Comparison of ENCODE assay signal across 8 mouse cellular contexts in the genomic region with DNA sequence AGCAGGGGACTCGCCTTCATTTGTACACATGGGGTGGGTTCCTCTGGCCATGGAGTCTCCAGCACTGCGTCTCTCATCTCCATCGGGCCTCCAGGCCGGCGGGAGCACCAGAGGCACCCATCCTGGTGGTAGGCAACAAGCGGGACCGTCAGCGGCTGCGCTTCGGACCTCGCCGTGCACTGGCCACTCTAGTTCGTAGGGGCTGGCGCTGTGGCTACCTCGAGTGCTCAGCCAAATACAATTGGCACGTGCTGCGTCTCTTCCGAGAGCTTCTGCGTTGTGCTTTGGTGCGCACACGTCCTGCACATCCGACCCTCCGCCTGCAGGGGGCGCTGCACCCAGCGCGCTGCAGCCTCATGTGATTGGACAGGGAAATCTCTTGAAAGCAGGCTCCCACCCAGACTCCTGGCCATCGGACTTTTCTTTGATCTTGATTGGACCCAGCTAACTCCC. TPM values are rescaled to one million over a fixed set of nuclear protein-coding genes. Genes with fewer than 3 reads are reported as not detected.
DNase-seq lines count a peak whose midpoint lies in the region; ATAC-seq and TF ChIP-seq lines count a peak whose summit lies in the region.

No protein-coding gene starts in this region.

- H3K4me3 ChIP-seq in lung, adult 2 months (replicated peaks; ENCODE audit: extremely low read depth, low read depth, low read length), result no peak overlapping the region

- no peak for TF ChIP-seq POLR2A in lung, adult 2 months (IDR thresholded peaks at IDR 0.05; ENCODE audit: borderline replicate concordance, extremely low read depth, low read depth, low read length)

- no peak for ATAC-seq in CD4-positive, CD25-positive, alpha-beta regulatory T cell, adult 4 months

- WGBS in lung, adult 2 months, result 16% methylated on average over 27 of the region's 27 CpGs

- H3K4me1 ChIP-seq in lung, adult 2 months (ENCODE audit: control insufficient read depth, insufficient read depth, low read length), result peaks cover 31% of the 10 kb centered on the region

- DNase-seq in CD4-positive, CD25-positive, alpha-beta regulatory T cell, adult 2 months (ENCODE audit: low read depth, low spot score), result peak; percentile 76
- DNase-seq in kidney, postnatal 10 days, result peak; percentile 42
- DNase-seq in kidney, postnatal 14 days, result no peak
- DNase-seq in c-Kit-positive CD71-positive TER-119-negative erythroid progenitor cells, embryonic 14.5 days (ENCODE audit: low read depth), result peak; percentile 44
- peak; percentile 38 to 40 for DNase-seq in heart, postnatal 36 days
- DNase-seq in lung, adult 2 months, result peak; percentile 49
- DNase-seq in right cerebral cortex, postnatal 25 days, result peak; percentile 76

- intact Hi-C loops in heart, postnatal 36 days (cut with DNase I), result no loop called here

- peak; percentile 73 for TF ChIP-seq CTCF in lung, adult 2 months (IDR thresholded peaks at IDR 0.05; ENCODE audit: insufficient read depth, low read length)

RNA-seq across cellular contexts. Expression of a gene that starts 1.8 kb away (rescaled TPM):
- polyA plus RNA-seq in CD4-positive, CD25-positive, alpha-beta regulatory T cell, adult 4 months (2017; shearing (Covaris generic)), result not detected
- 1 to 10 TPM; 5.1 to 9.5 TPM for total RNA-seq in heart, postnatal 36 days (2021)
- polyA plus RNA-seq in lung, adult 2 months (2012; rRNA removed), result 6.2 and 6.9 TPM in 2 replicates

RNA-seq across cellular contexts. Expression of a gene that starts 5.4 kb away (rescaled TPM):
- under 1 TPM; 0.35 to 0.71 TPM for polyA plus RNA-seq in CD4-positive, CD25-positive, alpha-beta regulatory T cell, adult 4 months (2017; shearing (Covaris generic))
- total RNA-seq in heart, postnatal 36 days (2021), result 10 to 100 TPM; 17.5 to 18.7 TPM
- polyA plus RNA-seq in lung, adult 2 months (2012; rRNA removed), result 99.7 and 124 TPM in 2 replicates

RNA-seq across cellular contexts. Expression of a gene that starts 39.0 kb away (rescaled TPM):
- 1 to 10 TPM; 2.7 to 3.7 TPM for polyA plus RNA-seq in CD4-positive, CD25-positive, alpha-beta regulatory T cell, adult 4 months (2017; shearing (Covaris generic))
- 10 to 100 TPM; 21.0 to 28.1 TPM for total RNA-seq in heart, postnatal 36 days (2021)
- 16.3 and 18.8 TPM in 2 replicates for polyA plus RNA-seq in lung, adult 2 months (2012; rRNA removed)

RNA-seq across cellular contexts. Expression of a gene that starts 39.3 kb away (rescaled TPM):
- polyA plus RNA-seq in CD4-positive, CD25-positive, alpha-beta regulatory T cell, adult 4 months (2017; shearing (Covaris generic)), result 100 to 1,000 TPM; 160 to 163 TPM
- 10 to 100 TPM; 85.9 to 93.8 TPM for total RNA-seq in heart, postnatal 36 days (2021)
- polyA plus RNA-seq in lung, adult 2 months (2012; rRNA removed), result 255 and 420 TPM in 2 replicates

Comparison
In these comparisons a context has a peak if more than half of its experiments do, and no peak if none do; other contexts are left out.
1. RNA of a gene that starts 5.4 kb away (polyA plus RNA-seq): 99.7 to 124 TPM in lung, adult 2 months; 0.35 to 0.71 TPM in CD4-positive, CD25-positive, alpha-beta regulatory T cell, adult 4 months; every median in the first group is over 10 times any median in the second.